Mouse (Mus musculus) MEL (cell line): ENCODE results near the gene Tmem98.

Source experiments
- CHD1 ChIP-seq: IDR thresholded peaks from 2 replicates; pipeline ENCODE4 v1.6.1; 2012; ENCODE audit warnings: low read depth, mild to moderate bottlenecking, inconsistent platforms, low read length, improper control_type of control experiment
- CHD2 ChIP-seq: IDR thresholded peaks from 2 replicates; pipeline ENCODE4 v1.6.1; 2011; ENCODE audit warnings: low read length, improper control_type of control experiment
- CTCF ChIP-seq, 3 experiments: IDR thresholded peaks in 2 of 3; conservative IDR thresholded peaks in 1 of 3; 2 replicates each; pipeline ENCODE4 v1.5.1; 2011 to 2012; ENCODE audit warnings: low read length in 3 of 3, low read depth in 2 of 3, mild to moderate bottlenecking in 2 of 3, improper control_type of control experiment in 1 of 3, inconsistent platforms in 1 of 3, mixed read lengths in 1 of 3, moderate library complexity in 1 of 3; ENCODE audit not compliant: control insufficient read depth in 1 of 3, insufficient read depth in 1 of 3, poor library complexity in 1 of 3, severe bottlenecking in 1 of 3
- EP300 ChIP-seq, 2 experiments: IDR thresholded peaks; 2 replicates each; pipeline ENCODE4 v1.6.1; 2011; ENCODE audit warnings: improper control_type of control experiment in 2 of 2, low read length in 2 of 2, low read depth in 1 of 2, mild to moderate bottlenecking in 1 of 2
- NELFE ChIP-seq: IDR thresholded peaks from 2 replicates; pipeline ENCODE4 v1.6.1; 2011; ENCODE audit warnings: low read depth, low read length, improper control_type of control experiment
- POLR2A ChIP-seq, 2 experiments: IDR thresholded peaks; 2 replicates each; pipeline ENCODE4 v1.6.1; 2011 to 2012; ENCODE audit warnings: low read length in 2 of 2, mild to moderate bottlenecking in 2 of 2, control low read depth in 1 of 2, improper control_type of control experiment in 1 of 2, low read depth in 1 of 2, moderate library complexity in 1 of 2; ENCODE audit not compliant: control insufficient read depth in 1 of 2, insufficient read depth in 1 of 2, poor library complexity in 1 of 2
- RCOR1 ChIP-seq: IDR thresholded peaks from 2 replicates; pipeline ENCODE4 v1.6.1; 2012; ENCODE audit warnings: low read depth, mild to moderate bottlenecking, inconsistent platforms, low read length, improper control_type of control experiment
- SIN3A ChIP-seq: IDR thresholded peaks from 2 replicates; pipeline ENCODE4 v1.6.1; 2012; ENCODE audit warnings: low read length, improper control_type of control experiment, inconsistent platforms
- TAL1 ChIP-seq: IDR thresholded peaks from 2 replicates; pipeline ENCODE4 v1.6.1; 2012; ENCODE audit warnings: mild to moderate bottlenecking, inconsistent platforms, low read length, moderate library complexity, mixed read lengths
- UBTF ChIP-seq: IDR thresholded peaks from 2 replicates; pipeline ENCODE4 v1.6.1; 2012; ENCODE audit warnings: low read depth, mild to moderate bottlenecking, inconsistent platforms, low read length, improper control_type of control experiment, moderate library complexity, borderline replicate concordance; ENCODE audit not compliant: insufficient read depth

GRCm38 (mm10) chr11:80775535-80775934, 34.4 kb upstream of the Tmem98 start:
- peak; percentile 78 for TF ChIP-seq EP300 (IDR thresholded peaks at IDR 0.05; ENCODE audit: low read depth in 1 of 2, low read length in 2 of 2)
- TF ChIP-seq NELFE: no peak
- TF ChIP-seq CHD2: no peak
- TF ChIP-seq CTCF (IDR thresholded peaks at IDR 0.05 in 2 of 3, conservative IDR thresholded peaks at IDR 0.05 in 1 of 3; ENCODE audit: control insufficient read depth in 1 of 3, insufficient read depth in 1 of 3, low read depth in 2 of 3, low read length in 3 of 3, poor library complexity in 1 of 3, severe bottlenecking in 1 of 3): no peak
- peak; percentile 55 for TF ChIP-seq TAL1
- TF ChIP-seq CHD1: 0 out of 2 replicates have a peak, but pooled peaks have one; percentile 34
- no peak for TF ChIP-seq POLR2A (IDR thresholded peaks at IDR 0.05; ENCODE audit: control insufficient read depth in 1 of 2, insufficient read depth in 1 of 2, low read depth in 1 of 2, low read length in 2 of 2, poor library complexity in 1 of 2)
- TF ChIP-seq SIN3A: peak; percentile 53
- TF ChIP-seq UBTF: no peak
- TF ChIP-seq RCOR1: peak; percentile 53; the same call in 1 of the 2 replicates
